Mouse (Mus musculus) left cerebral cortex, postnatal 4 days (tissue): ENCODE measurements at regions not wholly inside any gene's neighbourhood (a gene's known extent, or its start where the extent isn't known, plus 50 kb on each side); places are given as distances from the start of the nearest gene placed in this dataset.
"Not testable (repeated sequence)": the region's sequence is repeated elsewhere in the genome, so short reads cannot be mapped to it uniquely, and the experiment has no call there.

Source experiments
- DNase-seq: peaks from one replicate; pipeline ENCODE4 v3.0.0-alpha.2; 2022
- intact Hi-C: fragments of 180-260 bp; cut with DNase I; formaldehyde crosslinking; loops from one replicate; pipeline ENCODE4 v1.15.1; 2025

DNA sequence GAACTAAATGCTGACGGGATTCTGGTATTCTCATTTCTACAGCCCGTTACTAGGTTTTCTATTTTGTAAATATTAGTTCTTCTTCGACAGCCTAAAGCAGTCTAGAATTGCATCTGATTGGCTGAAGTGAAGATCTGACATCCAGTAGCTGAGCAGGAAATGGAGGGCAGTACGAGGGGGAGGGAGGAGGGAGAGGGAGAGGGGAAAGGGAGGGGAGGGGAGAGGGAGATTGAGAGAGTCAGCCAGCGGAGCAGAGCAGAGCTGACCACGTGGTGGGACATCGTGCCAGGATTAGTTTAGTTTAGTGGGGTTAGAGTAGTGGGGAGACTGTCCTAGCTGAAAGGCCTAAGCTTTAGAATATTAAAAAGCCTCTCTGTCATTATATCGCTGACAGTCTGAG, 141.8 kb downstream of the Katnal1 start:
- DNase-seq: peak; percentile 27
- intact Hi-C loops: loop anchor here (5.0 kb wide), 1 partner anchor 445 kb away; no protein-coding TSS in a partner anchor

DNA sequence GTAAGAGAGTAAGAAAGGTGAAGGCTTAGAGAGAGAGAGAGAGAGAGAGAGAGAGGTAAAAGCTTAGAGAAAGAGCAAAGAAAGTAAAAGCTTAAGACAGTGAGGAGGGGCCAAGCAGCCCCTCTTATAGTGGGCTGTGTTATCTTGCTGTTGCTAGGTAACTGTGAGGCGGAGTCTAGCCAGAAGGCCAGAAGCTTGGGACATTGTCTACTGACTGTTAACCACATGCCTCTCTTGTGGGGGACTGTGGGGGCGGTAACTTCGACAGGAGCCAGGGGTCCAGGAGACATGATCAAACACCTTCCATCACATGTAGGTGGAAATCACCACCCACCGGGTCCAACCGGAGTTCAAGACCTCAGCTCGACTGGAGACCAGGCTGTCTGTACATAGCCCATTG, 148.0 kb downstream of the Katnal1 start:
- DNase-seq, intact Hi-C loops: not testable (repeated sequence)

DNA sequence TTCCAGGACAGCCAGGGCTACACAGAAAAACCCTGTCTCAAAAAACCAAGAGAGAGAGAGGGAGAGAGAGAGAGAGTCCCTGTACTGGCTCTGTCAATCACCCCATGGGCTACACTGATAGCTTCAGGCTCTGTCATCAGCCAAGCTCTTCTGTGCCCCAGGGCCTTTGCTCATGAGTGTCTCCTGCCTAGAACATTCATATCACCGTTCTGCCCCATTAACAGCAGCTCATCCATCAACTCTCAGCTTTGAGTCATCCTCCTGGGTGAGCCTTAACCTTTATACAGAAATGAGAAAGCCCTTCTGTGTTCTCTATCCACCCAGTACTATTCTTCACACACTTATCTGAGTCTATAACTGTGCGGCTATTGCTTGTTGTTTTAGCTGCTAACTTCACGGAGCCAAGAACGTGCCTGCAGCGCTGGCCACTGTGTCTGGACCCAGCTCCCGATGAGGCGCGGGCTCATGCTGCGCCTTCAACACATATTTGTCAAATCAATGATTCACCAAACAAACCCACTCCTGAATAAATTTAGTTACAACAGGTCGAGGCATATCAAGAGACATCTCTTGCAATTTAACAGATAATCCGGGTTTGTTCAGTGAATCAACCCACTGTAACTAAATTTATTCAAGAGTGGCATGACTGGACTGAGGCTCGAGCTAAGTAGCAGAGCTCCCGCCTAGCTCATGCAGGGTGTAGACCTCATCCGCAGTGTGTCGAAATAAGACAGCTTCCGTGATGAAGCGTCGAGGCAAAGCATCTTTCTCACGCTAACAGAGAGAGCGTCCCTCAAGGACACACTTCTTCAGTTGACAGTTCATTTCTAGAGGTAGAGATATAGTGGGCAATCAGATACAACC, 152.1 kb downstream of the Katnal1 start:
- DNase-seq: no peak
- intact Hi-C loops: no loop called here

DNA sequence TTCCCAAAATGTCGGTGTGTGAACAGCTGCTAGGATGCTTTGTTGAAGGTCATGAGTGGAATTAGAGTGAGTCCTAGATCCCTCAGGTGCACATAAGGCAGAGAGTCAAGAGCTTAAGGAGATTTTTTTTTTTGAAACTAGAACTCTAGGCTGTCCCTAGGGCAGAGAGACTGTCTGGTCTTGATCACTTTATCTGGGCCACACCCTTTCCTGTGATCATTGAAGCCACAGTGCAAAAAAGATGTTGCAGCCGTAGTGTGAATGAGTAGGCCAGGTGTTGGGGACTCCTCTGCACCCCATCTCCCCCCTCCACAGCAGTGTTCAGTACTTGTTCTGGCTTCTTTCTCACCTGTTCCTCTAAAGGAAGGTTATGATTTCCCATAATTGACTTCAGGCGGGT, 153.9 kb downstream of the Katnal1 start:
- DNase-seq: no peak
- intact Hi-C loops: no loop called here

DNA sequence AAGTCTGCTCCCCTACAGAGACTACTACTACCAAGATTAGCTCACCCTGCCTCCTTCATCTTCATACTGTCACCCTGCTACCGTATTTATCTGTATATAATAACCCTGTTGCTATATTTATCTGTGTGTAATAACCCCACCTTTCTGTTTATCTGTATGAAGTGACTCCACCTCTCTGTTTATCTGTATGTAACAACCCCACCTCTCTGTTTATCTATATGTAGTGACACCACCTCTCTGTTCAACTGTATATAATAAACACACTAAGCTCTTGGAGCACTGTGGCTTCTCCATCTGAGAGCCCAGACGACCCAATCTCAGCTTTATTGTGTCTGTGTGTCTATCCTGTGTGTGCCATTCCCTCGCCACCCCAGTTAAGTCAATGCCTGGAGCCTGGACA, 154.7 kb downstream of the Katnal1 start:
- intact Hi-C loops: no loop called here

DNA sequence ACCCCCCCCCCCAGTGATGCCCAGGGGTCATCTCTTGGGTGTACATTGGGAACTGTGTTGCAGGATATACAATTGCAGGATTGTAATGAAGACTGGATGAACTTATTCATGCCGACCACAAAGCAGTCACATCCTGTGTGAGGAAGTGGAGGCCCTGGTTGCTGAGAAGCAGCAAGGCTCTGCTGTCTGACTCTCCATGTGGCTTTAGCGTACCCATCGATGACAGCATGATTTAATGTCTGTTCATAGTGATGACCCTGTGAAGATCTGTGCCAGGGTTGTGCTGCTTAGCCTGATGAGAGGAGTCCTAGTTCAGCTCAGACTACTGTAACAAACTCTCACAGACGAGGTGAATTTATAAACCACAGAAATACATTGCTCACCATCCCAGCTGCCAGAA, 159.7 kb downstream of the Katnal1 start:
- DNase-seq: no peak
- intact Hi-C loops: no loop called here

More for the DNA sequence above, 154.7 kb downstream of the Katnal1 start:
- no peak for DNase-seq

DNA sequence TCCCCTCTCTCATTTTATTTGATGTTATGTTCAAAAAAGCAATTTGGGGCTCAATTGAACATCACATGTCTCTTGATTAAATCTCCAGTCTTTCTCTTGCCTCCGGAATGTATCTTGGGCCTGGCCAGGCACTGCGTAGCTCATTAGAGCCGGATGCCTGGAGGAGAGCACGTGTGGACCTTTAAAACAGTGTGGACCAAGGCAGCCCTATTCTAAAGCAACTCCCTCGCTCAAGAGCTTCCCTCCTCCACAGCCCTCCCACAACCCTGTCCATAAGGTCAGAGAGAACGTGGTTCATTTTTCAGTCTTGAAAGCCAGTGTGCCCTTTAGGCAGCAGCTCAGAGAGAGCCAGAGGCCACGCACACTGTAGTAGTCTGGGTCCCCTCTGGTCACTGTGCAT, 160.8 kb downstream of the Katnal1 start:
- intact Hi-C loops: no loop called here

DNA sequence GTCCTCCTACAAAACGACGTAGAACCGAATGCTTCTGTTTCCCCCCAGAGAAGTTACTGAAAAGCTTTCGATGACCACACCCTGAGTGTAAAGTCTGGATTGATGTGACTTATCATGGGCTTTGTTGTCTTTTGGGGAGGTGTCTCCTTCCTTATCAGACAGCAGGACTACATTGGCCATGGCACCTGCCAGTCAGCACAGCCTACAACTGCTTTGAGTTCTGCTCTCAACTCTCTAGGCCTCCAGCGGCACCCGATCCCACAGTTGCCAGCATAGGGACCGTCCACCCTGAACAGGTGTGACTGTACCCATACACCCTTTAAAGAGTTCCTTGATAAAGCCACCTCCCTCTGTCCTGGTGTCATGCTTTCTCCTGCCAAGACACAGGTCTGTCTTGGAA, 163.1 kb downstream of the Katnal1 start:
- intact Hi-C loops: no loop called here
- DNase-seq: no peak

More for the DNA sequence above, 160.8 kb downstream of the Katnal1 start:
- no peak for DNase-seq

DNA sequence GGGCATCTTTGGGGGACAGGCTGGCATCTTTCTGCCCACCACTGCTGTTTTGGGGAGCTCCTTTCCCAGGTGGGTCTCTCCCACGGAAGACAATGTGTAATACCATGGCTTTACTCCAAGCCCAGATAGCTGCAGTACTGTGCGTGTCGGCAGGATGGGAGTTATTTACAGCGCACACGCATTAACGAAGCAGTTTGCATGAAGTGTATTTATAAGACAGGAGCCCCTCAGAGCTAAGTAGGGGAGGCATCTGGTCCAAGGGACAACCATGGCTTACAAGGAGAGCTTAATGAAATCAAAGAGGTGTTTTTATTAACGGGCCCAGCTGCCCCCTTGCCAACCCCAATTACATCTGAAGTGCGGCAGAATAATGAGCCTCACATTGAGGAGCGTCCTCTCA, 169.0 kb downstream of the Katnal1 start:
- intact Hi-C loops: no loop called here
- DNase-seq: no peak

DNA sequence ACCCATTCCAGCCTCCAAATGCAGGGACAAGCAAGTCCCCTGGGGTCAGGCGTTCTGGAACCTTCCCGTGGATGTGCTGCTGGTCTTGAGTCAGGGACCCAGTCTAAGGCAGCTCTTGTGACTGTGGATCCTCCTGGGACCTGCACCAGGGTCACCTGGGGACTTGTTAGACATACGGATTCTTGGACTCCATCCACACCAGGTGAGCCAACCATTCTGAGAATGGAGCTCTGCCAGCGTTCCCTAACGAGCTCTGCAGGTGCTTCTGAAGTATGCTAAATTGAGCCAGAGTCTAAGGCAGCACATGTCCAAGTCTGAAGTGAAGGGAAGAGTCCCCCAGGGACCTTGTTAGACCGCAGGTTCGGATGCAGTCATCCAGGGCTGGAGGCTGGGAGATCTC, 170.3 kb downstream of the Katnal1 start:
- DNase-seq: no peak

DNA sequence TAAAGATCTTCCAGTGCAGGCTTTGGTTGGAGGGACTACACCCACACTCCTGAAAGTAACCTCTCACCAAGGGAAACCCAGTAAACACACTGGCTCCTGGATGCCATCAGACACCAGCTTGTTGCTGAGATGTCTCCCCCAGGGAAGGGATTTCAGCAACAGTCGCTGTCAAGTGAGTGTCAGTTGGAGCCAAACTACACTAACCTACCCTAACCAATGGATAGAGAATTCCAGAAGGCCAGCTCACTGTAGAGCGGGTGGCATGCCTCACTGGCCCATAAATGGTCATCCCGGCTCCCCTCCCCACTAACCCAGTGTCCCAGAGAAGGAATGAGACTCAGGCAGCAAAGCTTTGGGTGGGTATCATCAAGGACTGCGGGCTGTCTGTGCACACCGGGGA, 171.4 kb downstream of the Katnal1 start:
- DNase-seq: no peak
- intact Hi-C loops: no loop called here

More for the DNA sequence above, 170.3 kb downstream of the Katnal1 start:
- intact Hi-C loops: no loop called here

DNA sequence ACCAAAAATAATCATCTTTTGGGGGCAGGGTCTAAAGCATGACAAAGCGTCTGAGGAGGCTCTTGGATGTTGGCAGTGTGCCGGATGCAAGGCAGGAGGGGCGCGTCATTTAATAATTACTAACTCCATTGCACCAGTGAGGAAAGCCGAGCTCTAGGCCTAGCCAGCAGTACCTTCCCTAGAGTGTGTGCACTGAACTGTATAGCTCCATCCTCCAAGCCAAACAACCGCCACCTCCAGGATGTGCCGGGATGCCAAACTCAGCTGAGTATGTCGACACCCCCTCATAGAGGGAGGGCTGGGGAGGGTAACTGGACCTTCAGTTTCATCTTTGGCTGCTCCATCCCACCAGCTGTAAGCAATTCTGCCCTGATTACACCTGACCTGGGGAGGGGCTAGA, 171.9 kb downstream of the Katnal1 start:
- peak; percentile 48 for DNase-seq
- intact Hi-C loops: no loop called here

DNA sequence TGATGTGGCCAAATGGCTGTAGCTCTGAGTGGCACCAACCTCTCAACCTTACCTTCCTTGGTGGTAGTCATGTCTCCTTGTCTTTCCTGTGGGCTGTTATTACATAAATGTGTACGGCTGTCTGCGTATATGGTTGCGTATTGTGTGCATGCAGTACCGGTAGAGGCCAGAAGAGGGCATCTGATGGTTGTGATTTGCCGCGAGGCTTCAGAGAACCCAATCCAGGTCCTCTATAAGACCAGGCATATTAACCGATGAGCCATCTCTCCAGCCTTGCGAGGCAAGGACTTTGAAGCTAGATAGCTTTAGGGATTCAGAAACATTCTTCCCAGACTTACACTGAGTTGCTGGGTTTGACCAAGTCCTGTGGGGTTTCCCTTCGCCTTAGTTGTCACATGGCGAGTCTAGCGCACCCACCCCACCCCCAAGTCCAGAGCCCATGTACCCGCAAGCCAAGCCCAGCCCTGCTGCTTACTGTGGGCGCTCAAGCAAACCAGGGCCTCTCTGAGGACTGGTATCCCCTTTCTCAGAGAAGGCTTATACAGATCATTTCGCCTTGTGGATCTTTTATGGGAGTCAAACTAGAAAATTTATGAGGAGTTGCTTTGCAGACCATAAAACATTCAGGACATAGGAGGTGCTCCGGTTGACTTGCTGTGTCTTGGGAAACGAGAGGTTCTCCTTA, 172.7 kb downstream of the Katnal1 start:
- intact Hi-C loops: no loop called here
- DNase-seq: no peak

DNA sequence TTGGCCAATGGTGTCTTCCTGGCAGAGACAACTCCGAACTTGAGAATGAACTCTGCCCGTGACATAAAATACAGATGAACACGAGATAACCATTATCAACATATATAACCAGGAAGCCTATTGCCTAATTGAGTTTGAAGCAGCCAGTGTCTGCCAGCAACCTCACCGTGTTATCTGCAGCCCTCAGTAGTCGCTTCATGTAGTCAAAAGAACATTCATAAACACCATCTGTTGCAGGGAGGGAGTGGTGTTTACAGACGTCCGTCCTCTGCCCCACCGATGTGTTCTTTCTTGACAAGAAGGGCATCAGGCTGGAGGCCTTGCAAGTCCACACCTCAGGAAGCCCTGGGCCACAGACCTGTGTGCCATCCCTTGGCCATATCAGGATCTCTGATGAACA, 173.3 kb downstream of the Katnal1 start:
- intact Hi-C loops: no loop called here
- DNase-seq: no peak

DNA sequence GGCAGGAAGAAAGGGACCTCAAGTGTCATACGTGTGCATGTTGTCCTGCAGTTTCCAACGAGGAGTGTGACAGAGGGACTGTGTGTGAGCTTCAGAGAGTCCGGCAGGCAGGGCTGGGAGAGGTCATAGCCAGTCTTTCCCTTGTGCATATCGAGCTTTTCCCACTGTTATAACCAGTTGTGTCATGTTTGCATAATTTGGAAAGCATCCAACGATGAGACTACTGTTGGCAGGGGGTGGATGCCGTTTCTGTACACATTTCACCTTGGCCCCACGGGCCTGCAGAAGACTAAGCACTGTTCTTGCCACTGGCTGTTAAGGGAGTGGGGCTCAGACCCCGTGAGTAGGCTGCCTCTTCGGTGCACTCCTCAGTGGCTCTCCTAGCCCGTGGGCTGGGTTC, 174.2 kb downstream of the Katnal1 start:
- intact Hi-C loops: no loop called here
- no peak for DNase-seq

DNA sequence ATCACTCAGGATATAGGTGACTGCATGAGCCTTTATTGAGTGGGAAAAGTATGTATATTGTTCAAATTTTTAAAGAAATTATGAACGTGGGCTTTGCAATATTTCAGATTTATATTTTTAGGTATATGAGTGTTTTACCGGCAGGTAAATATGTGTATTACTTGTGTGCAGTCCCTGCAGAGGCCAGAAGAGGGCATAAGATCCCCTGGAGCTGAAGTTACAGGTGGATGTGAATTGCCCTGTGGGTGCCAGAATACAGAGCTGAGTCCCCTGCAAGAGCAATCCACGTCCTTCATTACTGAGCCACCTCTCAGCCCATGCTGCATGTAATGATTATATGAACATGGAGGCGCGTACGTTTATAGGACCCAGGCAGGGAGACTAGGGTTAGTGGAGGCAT, 174.8 kb downstream of the Katnal1 start:
- no peak for DNase-seq
- intact Hi-C loops: no loop called here

DNA sequence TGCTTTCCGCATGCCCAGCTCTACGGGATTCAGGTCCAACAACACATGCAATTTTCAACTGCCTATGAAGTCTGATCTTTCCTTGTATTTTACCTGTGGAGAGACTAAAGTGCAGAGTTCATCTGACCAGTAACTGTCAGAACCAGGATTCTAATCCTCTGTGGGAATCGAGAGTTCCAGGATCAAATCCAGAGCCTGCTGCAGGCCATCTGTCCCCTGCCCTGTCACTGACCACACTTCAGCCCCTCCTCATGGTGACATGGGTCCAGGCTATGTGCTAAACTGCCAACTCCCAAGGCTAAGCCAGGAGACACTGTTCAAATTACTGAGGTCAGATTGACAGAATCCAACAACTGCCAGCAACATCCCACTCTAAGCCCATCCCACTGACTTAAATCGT, 175.7 kb downstream of the Katnal1 start:
- DNase-seq: no peak
- intact Hi-C loops: no loop called here

DNA sequence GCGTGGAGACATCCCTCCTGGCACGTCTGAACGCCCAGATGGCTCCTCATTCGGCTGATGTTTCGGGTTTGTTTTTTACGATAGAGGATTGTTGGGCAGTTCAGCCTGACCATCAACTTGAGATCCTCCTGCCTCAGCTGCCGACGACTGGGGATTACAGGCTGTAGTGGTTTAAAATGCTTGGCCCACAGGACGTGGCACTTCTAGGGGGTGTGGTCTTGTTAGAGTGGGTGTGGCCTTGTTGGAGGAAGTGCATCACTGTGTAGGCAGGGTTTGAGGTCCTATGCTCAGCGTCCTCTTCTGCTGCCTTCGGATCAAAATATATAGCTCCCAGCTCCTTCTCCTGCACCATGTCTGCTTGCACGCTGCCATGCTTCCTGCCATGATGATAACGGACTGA, 177.1 kb downstream of the Katnal1 start:
- intact Hi-C loops: no loop called here
- DNase-seq: no peak

DNA sequence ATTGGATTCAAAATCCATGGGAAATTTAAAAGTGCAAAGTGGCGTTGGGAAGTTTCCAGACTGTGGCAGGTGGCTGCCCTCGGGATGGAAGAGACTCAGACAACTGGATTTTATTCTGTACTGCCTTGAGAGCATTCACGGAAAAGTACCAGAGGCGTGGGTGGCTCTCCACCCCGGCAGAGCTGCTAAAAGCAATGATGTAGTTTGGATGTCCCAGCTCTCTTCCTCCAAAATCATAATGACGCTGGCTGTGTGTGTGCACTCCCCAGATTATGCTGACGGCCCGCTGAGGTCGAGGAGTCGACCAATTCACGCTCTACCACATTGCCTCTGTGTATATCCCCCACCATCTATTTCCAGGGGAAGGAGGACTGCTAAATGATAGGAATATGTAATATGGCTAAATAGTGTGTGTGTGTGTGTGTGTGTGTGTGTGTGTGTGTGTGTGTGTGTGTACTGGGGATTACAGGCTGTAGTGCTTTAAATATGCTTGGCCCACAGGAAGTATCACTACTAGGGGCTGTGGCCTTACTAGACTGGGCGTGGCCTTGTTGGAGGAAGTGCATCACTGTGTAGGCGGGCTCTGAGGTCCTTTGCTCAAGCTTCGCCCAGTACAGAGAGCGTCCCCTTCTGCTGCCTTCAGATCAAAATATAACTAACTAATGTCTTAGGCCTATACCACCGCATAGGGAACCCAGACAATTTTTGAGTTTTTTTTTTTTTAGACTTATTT, 179.0 kb downstream of the Katnal1 start:
- DNase-seq: no peak

DNA sequence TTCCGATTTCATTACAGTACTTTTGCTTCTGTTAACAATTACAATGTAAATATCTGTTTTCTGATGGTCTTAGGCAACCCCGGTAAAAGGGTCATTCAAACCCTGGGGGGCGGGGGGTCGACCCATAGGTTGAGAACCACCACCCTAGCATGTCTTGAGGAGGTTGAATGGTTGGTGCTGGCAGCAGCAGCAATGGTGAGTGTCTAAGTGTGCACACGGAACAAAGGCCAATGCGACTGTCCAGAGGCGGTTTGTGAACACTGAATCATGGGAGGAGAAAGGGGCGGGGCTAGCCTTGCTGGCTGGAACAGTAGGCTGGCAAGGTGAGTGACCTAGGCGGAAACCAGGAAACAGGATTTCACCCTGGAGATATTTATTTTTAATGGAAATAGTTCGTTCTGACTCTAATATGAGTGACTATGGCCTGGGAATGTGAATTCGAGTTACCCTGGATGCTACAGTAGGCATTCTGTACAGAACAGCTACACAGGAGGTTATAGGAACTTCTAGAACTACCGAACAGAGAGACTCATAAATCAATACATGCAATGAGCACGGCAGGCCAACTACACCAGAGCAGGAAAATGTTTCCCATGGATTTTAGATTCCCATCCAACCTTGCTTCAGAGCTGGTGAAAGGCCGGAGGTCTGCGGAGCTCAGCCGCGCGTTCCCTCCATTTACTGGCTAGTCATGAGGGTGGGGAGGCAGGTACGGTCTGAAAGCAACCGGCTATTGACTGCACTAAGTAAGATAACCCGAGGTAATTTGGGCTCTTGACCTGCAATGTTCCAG, 181.0 kb downstream of the Katnal1 start:
- DNase-seq: no peak
- intact Hi-C loops: no loop called here

More for the DNA sequence above, 179.0 kb downstream of the Katnal1 start:
- intact Hi-C loops: no loop called here

DNA sequence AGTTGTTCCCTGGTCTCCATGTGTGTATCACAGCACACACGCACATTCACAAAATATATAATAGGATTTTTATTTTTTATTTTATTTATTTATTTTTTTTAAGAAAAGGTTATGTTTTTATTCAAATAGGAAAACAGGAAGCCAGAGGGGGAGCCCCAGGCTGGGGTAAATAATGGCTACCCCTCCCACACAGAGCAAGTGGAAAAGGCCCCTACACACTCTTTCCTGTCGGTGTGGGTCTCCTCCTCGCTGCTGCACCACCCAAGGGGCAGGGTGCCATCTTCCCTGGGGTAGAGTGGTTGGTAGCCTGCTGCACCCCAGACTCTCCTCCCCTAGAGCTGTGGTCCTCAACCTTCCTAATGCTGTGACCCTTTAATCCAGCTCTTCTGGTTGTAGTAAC, 181.6 kb downstream of the Katnal1 start:
- DNase-seq: no peak
- intact Hi-C loops: no loop called here
